Mouse (Mus musculus) effector memory CD4-positive, alpha-beta T cell, adult 7 months (primary cell): ENCODE data around the gene Cfap70. TPM values are rescaled to one million over a fixed set of nuclear protein-coding genes. Genes with fewer than 3 reads are reported as not detected.

Experiments
- polyA plus RNA-seq: library from polyadenylated mRNA; unstranded; fragments of 100-300 nt; shearing (Covaris generic); gene quantifications from one replicate; pipeline ENCODE4 v1.2.1, GENCODE M21; 2017

The Cfap70 gene
- 0.35 TPM for polyA plus RNA-seq

GRCm38 (mm10) chr14:20451765-20452331, at the start of gene Cfap70:
Gene Cfap70 (minus strand): TSS chr14:20452226.

GRCm38 (mm10) chr14:20496603-20497002, 44.6 kb upstream of the Cfap70 start, which contains the start of gene Mss51:
Gene Mss51 (minus strand): TSS chr14:20496901.

GRCm38 (mm10) chr14:20479291-20480194, 27.5 kb upstream of the Cfap70 start, which contains the start of gene Anxa7:
Gene Anxa7 (minus strand): TSS chr14:20480133.

GRCm38 (mm10) chr14:20393205-20393913, 58.7 kb downstream of the Cfap70 start, which contains the start of gene Mrps16:
Gene Mrps16 (minus strand): TSS chr14:20393634.

GRCm38 (mm10) chr14:20388441-20389129, 63.4 kb downstream of the Cfap70 start, which contains the start of gene Dnajc9:
Gene Dnajc9 (minus strand): TSS chr14:20388910.

GRCm38 (mm10) chr14:20347991-20348541, 104.0 kb downstream of the Cfap70 start, which contains the start of the genes Ecd and Fam149b:
Gene Ecd (minus strand): TSS chr14:20348121.
Gene Fam149b (plus strand): TSS chr14:20348162.

Other genes starting within 250 kb of the Cfap70 start
- gene Kcnk16, start 183.0 kb downstream of the Cfap70 start, polyA plus RNA-seq, result 0.56 TPM
- 11.5 TPM for gene Nudt13, start 157.5 kb downstream of the Cfap70 start, polyA plus RNA-seq
- 27.7 TPM for gene Ecd, start 104.1 kb downstream of the Cfap70 start, polyA plus RNA-seq
- gene Fam149b, start 104.1 kb downstream of the Cfap70 start, polyA plus RNA-seq, result 39.2 TPM
- 107 TPM for gene Dnajc9, start 63.3 kb downstream of the Cfap70 start, polyA plus RNA-seq
- gene Mrps16, start 58.6 kb downstream of the Cfap70 start, polyA plus RNA-seq, result 35.1 TPM
- gene Anxa7, start 27.9 kb upstream of the Cfap70 start, polyA plus RNA-seq, result 69.9 TPM
- gene Mss51, start 44.7 kb upstream of the Cfap70 start, polyA plus RNA-seq, result 1.9 TPM
- 21.1 TPM for gene Ppp3cb, start 94.3 kb upstream of the Cfap70 start, polyA plus RNA-seq
- gene Usp54, start 188.8 kb upstream of the Cfap70 start, polyA plus RNA-seq, result 2.1 TPM
- 1.0 TPM for gene Myoz1, start 204.3 kb upstream of the Cfap70 start, polyA plus RNA-seq
- gene Synpo2l, start 216.1 kb upstream of the Cfap70 start, polyA plus RNA-seq, result not detected
- 223 TPM for gene Sec24c, start 222.1 kb upstream of the Cfap70 start, polyA plus RNA-seq
- 9.4 TPM for gene Fut11, start 242.7 kb upstream of the Cfap70 start, polyA plus RNA-seq